Mouse (Mus musculus): ENCODE measurements around the gene Olfr1418.
"Not testable (repeated sequence)": the region's sequence is repeated elsewhere in the genome, so short reads cannot be mapped to it uniquely, and the experiment has no call there.

The Olfr1418 gene

GRCm38 (mm10) chr19:11860966-11861365 is at the start of gene Olfr1418:
Gene Olfr1418, minus strand, starts transcription at chr19:11861066.
- no peak for DNase-seq

GRCm38 (mm10) chr19:11886265-11886664 is 25.4 kb upstream of the Olfr1418 start, which contains the start of gene Olfr1420:
Gene Olfr1420, plus strand, starts transcription at chr19:11886565.
- DNase-seq: no peak

GRCm38 (mm10) chr19:11878404-11878803 is 17.5 kb upstream of the Olfr1418 start:
- DNase-seq: not testable (repeated sequence)

GRCm38 (mm10) chr19:11875006-11875405 is 14.1 kb upstream of the Olfr1418 start, which contains the start of gene Olfr1419:
Gene Olfr1419, minus strand, starts transcription at chr19:11875106.
- no peak for DNase-seq

- DNase-seq: no peak
These were observed 7.0 kb upstream of the Olfr1418 start for GRCm38 (mm10) chr19:11867837-11868236.

GRCm38 (mm10) chr19:11856506-11856905 is 4.4 kb downstream of the Olfr1418 start:
- no peak for DNase-seq

GRCm38 (mm10) chr19:11854821-11855220 is 6.0 kb downstream of the Olfr1418 start:
- no peak for DNase-seq

GRCm38 (mm10) chr19:11852652-11853051 is 8.2 kb downstream of the Olfr1418 start:
- no peak for DNase-seq

- DNase-seq: peak; percentile 12
These were observed 14.5 kb downstream of the Olfr1418 start for GRCm38 (mm10) chr19:11846333-11846732.

- no peak for DNase-seq
These were observed 21.7 kb downstream of the Olfr1418 start, which contains the start of gene Olfr1417 for GRCm38 (mm10) chr19:11839119-11839518. Gene Olfr1417, minus strand, starts transcription at chr19:11839219.

GRCm38 (mm10) chr19:11823346-11824065 is 37.4 kb downstream of the Olfr1418 start:
- DNase-seq: no peak

GRCm38 (mm10) chr19:11820211-11820610 is 40.7 kb downstream of the Olfr1418 start:
- no peak for DNase-seq

- DNase-seq: peak; percentile 76
These were observed 41.1 kb downstream of the Olfr1418 start for GRCm38 (mm10) chr19:11819800-11820199.

GRCm38 (mm10) chr19:11819143-11819700 is 41.6 kb downstream of the Olfr1418 start, which contains the start of gene Stx3:
Gene Stx3, minus strand, starts transcription at chr19:11819403.
- no peak for DNase-seq

- DNase-seq: peak; percentile 71
These were observed 42.4 kb downstream of the Olfr1418 start for GRCm38 (mm10) chr19:11818199-11819142.

GRCm38 (mm10) chr19:11817586-11817985 is 43.3 kb downstream of the Olfr1418 start:
- no peak for DNase-seq

GRCm38 (mm10) chr19:11816706-11817105 is 44.2 kb downstream of the Olfr1418 start:
- DNase-seq: no peak

GRCm38 (mm10) chr19:11814742-11815333 is 46.0 kb downstream of the Olfr1418 start:
- DNase-seq: no peak

GRCm38 (mm10) chr19:11813649-11814048 is 47.2 kb downstream of the Olfr1418 start:
- DNase-seq: no peak

GRCm38 (mm10) chr19:11813136-11813535 is 47.7 kb downstream of the Olfr1418 start:
- no peak for DNase-seq

GRCm38 (mm10) chr19:11811688-11812365 is 49.0 kb downstream of the Olfr1418 start:
- DNase-seq: no peak

GRCm38 (mm10) chr19:11810856-11811255 is 50.0 kb downstream of the Olfr1418 start:
- DNase-seq: no peak
